Mouse (Mus musculus) colon, adult 2 months (tissue): ENCODE data around the gene Atg101. TPM values are rescaled to one million over a fixed set of nuclear protein-coding genes. Genes with fewer than 3 reads are reported as not detected.

Source experiments
- polyA plus RNA-seq: library from polyadenylated mRNA; depleted of rRNA; stranded (reverse); fragments of >200 nt; gene quantifications from 2 replicates; pipeline ENCODE4 v1.2.3, GENCODE M21; 2012; rRNA removed

The Atg101 gene
- 58.0 and 64.1 TPM in 2 replicates for polyA plus RNA-seq

DNA sequence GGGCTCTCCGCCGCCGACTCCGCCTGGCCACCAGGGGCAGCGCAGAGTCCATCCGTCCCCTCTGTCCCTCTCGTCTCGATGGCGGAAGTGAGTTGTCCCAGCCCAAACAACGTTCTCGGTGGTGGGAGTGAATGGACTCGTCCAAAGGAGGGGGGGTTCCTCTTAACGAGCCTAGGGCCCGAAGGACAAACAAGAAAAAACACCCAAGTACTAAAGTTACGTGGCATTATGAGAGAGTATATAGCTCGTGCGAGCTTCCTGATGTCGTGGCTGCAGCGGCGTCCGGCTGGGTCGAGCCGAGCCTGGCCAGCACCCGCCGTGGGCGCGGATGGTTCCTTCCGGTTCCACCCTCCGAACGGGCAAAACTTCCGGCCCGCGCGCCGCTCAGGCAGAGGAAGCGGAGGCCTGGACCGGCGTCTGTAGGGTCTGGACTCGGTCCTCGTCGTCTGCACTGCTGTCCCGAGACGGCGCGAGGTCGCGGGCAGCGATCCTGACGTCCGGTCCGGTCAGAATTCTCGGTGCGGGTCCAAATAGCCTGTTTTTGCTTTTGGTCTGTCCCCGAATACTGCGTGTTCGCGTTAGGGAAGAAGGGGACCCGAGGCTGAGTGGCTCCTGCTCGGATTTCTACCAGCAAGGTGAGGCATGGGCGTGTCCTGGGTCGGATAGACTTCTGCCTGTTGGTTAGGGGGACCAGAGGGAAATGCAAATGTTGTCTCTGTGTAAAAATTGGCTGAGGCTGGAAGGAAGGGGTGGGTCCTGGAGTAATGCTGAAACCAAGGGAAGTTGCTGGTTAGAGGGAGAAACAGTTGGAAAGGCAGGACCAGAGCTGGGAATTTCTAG, at the start of gene Atg101:
TSS of gene Atg101 (plus strand) at position 362 of the 840 bp plus-strand sequence.

DNA sequence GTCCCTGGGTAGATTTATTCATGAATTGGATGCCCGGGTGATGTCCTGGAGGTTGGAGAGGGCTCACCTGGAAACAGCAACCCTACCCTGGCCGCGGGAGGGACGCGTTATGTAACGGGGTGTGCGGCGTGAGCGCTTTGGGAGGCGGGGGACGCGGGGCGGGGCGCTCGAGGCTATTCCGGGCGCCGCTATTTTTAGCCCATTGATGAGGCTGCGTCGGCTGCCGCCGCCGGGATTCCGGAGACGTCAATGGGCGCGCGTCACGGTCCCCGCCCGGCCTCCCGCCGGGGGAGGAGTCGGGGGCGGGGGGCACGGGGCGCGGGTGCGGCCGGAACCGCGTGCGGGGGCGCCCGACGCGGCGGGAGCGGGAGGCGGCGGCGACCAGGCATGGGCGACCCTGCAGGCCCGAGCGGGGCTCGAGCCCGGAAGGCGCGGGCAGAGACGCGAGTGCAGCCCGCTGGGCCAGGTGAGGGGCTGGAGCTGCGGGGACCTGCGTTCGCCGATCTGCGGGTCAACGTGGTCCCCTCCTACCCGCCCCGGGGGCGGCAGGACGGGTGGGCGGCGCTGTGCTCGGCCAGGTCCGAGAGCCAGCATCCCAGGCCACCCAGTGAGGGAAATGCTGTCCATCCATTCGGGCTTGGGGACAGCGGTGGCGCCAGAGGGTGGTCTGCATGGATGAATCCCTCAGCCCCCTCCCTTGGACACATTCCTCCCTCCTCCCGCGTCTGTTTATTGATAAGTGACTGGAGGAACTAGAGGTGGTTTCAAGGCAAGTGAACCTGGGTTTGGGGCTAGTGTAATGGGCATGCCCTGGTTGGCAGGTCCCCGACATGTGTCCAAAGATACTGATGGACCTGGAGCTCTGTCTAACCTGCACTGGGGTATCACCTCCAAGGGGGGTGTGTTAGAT, 29.9 kb upstream of the Atg101 start, which contains the start of gene Nr4a1:
TSS of gene Nr4a1 (plus strand) at position 384 of the 910 bp plus-strand sequence.

DNA sequence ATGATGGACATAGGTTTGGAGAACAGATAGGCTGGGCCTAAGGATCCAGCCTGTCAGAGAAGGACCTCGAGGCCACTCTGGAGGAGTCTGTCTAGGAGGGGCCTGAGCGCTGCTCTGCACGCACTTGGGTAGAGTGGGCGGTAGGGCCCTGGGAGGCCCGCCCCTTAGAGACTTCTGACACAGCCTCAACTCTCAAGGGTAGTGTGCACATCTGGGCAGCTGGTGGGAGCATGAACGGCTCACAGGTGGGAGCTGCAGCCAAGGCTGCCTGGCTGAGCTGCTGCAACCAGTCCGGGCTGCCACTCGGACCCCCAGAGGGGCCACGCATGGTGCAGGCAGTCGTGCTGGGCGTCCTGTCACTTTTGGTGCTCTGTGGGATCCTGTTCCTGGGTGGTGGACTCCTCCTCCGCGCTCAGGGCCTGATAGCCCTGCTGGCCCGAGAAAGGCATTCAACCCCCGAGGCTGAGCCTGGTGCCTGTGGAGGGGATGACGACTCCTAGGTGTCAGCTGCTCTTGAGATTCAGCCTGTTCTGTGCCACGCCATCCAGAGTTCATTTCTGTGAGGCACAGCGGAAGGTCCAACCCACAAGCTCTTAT, 9.1 kb downstream of the Atg101 start, which contains the start of gene 6030408B16Rik:
TSS of gene 6030408B16Rik (plus strand) at position 188 of the 597 bp plus-strand sequence.

Other genes with a start within 250 kb of the Atg101 start
- 0.17 and 0.21 TPM in 2 replicates for gene Gm47841, start 236.9 kb upstream of the Atg101 start, polyA plus RNA-seq
- gene Fignl2, start 205.7 kb upstream of the Atg101 start, polyA plus RNA-seq = 6.1 and 6.3 TPM in 2 replicates
- not detected in 2 replicates for gene Ankrd33, start 168.5 kb upstream of the Atg101 start, polyA plus RNA-seq
- 44.8 and 47.9 TPM in 2 replicates for gene Acvrl1, start 155.8 kb upstream of the Atg101 start, polyA plus RNA-seq
- 65.2 and 84.6 TPM in 2 replicates for gene Acvr1b, start 110.2 kb upstream of the Atg101 start, polyA plus RNA-seq
- gene Grasp, start 60.1 kb upstream of the Atg101 start, polyA plus RNA-seq = 11.3 and 14.6 TPM in 2 replicates
- 17.2 and 17.8 TPM in 2 replicates for gene Nr4a1, start 30.0 kb upstream of the Atg101 start, polyA plus RNA-seq
- gene 6030408B16Rik, start 8.9 kb downstream of the Atg101 start, polyA plus RNA-seq = 0.28 and 0.51 TPM in 2 replicates
- 2.5 and 2.9 TPM in 2 replicates for gene Krt80, start 85.9 kb downstream of the Atg101 start, polyA plus RNA-seq
- 71.1 and 72.9 TPM in 2 replicates for gene Krt7, start 126.8 kb downstream of the Atg101 start, polyA plus RNA-seq
- gene Krt87, start 154.5 kb downstream of the Atg101 start, polyA plus RNA-seq = 2.8 and 3.7 TPM in 2 replicates
- gene Krt88, start 163.5 kb downstream of the Atg101 start, polyA plus RNA-seq = not detected in 2 replicates
- gene Krt81, start 179.5 kb downstream of the Atg101 start, polyA plus RNA-seq = not detected in 2 replicates
- not detected in 2 replicates for gene Krt86, start 189.2 kb downstream of the Atg101 start, polyA plus RNA-seq
- gene Krt83, start 207.2 kb downstream of the Atg101 start, polyA plus RNA-seq = 0.63 and 0.72 TPM in 2 replicates
- gene Gm49425, start 233.0 kb downstream of the Atg101 start, polyA plus RNA-seq = not detected in 2 replicates
- gene Krt84, start 248.5 kb downstream of the Atg101 start, polyA plus RNA-seq = 1.0 and 1.2 TPM in 2 replicates